Mouse (Mus musculus) granulocyte monocyte progenitor cell, adult 5-6 weeks (primary cell): ENCODE measurements around the gene Tenm4. TPM values are rescaled to one million over a fixed set of nuclear protein-coding genes. Genes with fewer than 3 reads are reported as not detected.

Source experiments
- ATAC-seq: replicated peaks from 2 replicates; pipeline ENCODE4 v1.8.0; 2016; ENCODE audit warnings: mild to moderate bottlenecking, moderate TSS enrichment, inconsistent platforms; ENCODE audit not compliant: poor library complexity, severe bottlenecking
- total RNA-seq, 2 experiments: library from RNA; stranded (forward) in 1 of 2; stranded (reverse) in 1 of 2; fragments of 200-712, 200-1000 nt in 1 of 2; fragments of >200 nt in 1 of 2; fragmentation: Nextera tagmentation in 1 of 2; gene quantifications; 2 replicates each; pipeline ENCODE4 v1.2.3; 2014 to 2017

Tenm4 gene
- total RNA-seq, 2 experiments from 2014 or later, result not detected

- peak; percentile 58 for ATAC-seq
These were observed 646.1 kb downstream of the Tenm4 start for GRCm38 (mm10) chr7:96817030-96817674.

GRCm38 (mm10) chr7:96818236-96818916 lies 647.3 kb downstream of the Tenm4 start:
- ATAC-seq, result no peak

- ATAC-seq, result no peak
These were observed 648.5 kb downstream of the Tenm4 start for GRCm38 (mm10) chr7:96819538-96819937.

GRCm38 (mm10) chr7:96820343-96820742 lies 649.3 kb downstream of the Tenm4 start:
- no peak for ATAC-seq

GRCm38 (mm10) chr7:96826101-96826500 lies 655.1 kb downstream of the Tenm4 start:
- no peak; the same call in 1 of the 2 replicates for ATAC-seq

- ATAC-seq, result no peak
These were observed 655.6 kb downstream of the Tenm4 start for GRCm38 (mm10) chr7:96826672-96827071.

GRCm38 (mm10) chr7:96832551-96832950 lies 661.5 kb downstream of the Tenm4 start:
- ATAC-seq, result no peak

GRCm38 (mm10) chr7:96833012-96833411 lies 662.0 kb downstream of the Tenm4 start:
- ATAC-seq, result no peak

GRCm38 (mm10) chr7:96834681-96835289 lies 663.7 kb downstream of the Tenm4 start:
- ATAC-seq, result no peak

- ATAC-seq, result no peak
These were observed 664.3 kb downstream of the Tenm4 start for GRCm38 (mm10) chr7:96835313-96835712.

GRCm38 (mm10) chr7:96838271-96838841 lies 667.3 kb downstream of the Tenm4 start:
- no peak for ATAC-seq

GRCm38 (mm10) chr7:96838926-96839325 lies 667.9 kb downstream of the Tenm4 start:
- no peak for ATAC-seq

- no peak for ATAC-seq
These were observed 668.5 kb downstream of the Tenm4 start for GRCm38 (mm10) chr7:96839586-96839985.

GRCm38 (mm10) chr7:96842477-96843255 lies 671.6 kb downstream of the Tenm4 start:
- no peak for ATAC-seq

- ATAC-seq, result no peak
These were observed 673.3 kb downstream of the Tenm4 start for GRCm38 (mm10) chr7:96844104-96844894.

- ATAC-seq, result no peak
These were observed 681.7 kb downstream of the Tenm4 start for GRCm38 (mm10) chr7:96852781-96853180.

GRCm38 (mm10) chr7:96855867-96856406 lies 684.9 kb downstream of the Tenm4 start:
- peak; percentile 73 for ATAC-seq

GRCm38 (mm10) chr7:96856518-96856917 lies 685.5 kb downstream of the Tenm4 start:
- no peak for ATAC-seq

GRCm38 (mm10) chr7:96859077-96859476 lies 688.0 kb downstream of the Tenm4 start:
- no peak for ATAC-seq
